Mouse (Mus musculus): ENCODE results near the gene Ubc.

GRCm38 (mm10) chr5:125377214-125377613, 12.8 kb downstream of the Ubc start:
- TF ChIP-seq POLR2A (IDR thresholded peaks at IDR 0.05; ENCODE audit: control insufficient read depth, extremely low read depth, insufficient read depth, low read length, poor library complexity): 0 out of 2 replicates have a peak, but pooled peaks have one; percentile 42
- no peak for TF ChIP-seq CTCF (IDR thresholded peaks at IDR 0.05; ENCODE audit: borderline replicate concordance, control insufficient read depth, extremely low read depth, insufficient read depth, low read length, poor library complexity)
